Mouse (Mus musculus): ENCODE data around the gene Megf8.

DNA sequence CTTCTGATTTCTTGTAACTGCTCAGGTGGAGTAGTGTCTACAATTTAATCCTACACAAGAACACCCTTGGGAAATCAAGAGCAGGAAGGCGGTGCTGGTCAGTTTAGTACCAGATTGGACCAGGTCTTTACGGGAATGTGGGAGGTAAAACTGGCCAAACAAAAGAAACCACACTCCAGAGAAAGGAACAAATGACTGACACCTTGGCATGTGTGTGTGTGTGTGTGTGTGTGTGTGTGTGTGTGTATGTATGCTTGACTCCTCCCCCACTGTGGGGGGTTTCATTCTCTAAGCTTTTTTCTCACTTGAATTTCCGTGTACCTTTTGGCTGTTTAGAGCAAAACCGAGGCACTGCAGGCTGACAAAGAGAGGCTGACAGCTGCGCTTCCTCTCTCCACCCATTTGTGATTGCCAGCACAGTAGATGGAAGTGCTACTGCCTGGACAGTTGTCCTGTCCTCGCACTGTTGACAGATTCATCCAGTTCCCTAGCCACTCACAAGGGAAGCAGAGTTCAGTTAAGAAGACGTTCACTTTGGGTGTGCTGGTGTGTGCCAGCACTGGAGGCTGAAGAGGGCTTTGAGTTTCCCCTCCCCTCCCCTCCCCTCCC is 96.0 kb downstream of the Megf8 start, which contains the start of gene Cxcl17:
- TF ChIP-seq CTCF (IDR thresholded peaks at IDR 0.05; ENCODE audit: borderline replicate concordance, extremely low read depth, insufficient read depth, insufficient read length) = no peak
- TF ChIP-seq POLR2A (IDR thresholded peaks at IDR 0.05; ENCODE audit: borderline replicate concordance, extremely low read depth, insufficient read depth, insufficient read length, poor library complexity, severe bottlenecking) = no peak

All from brain, embryonic 14.5 days (tissue).